Mouse (Mus musculus) MEL (cell line): Measurements from ENCODE around the gene Col7a1. TPM values are rescaled to one million over a fixed set of nuclear protein-coding genes. Genes with fewer than 3 reads are reported as not detected.

Source experiments
- DNase-seq: peaks from one replicate; pipeline ENCODE4 v3.0.0; 2011; ENCODE audit warnings: low read depth, low spot score
- H3K27ac ChIP-seq: 2 replicates; pipeline ENCODE4 v1.5.1; 2012; ENCODE audit warnings: low read depth, mild to moderate bottlenecking, control low read depth, low read length, moderate library complexity; ENCODE audit not compliant: control insufficient read depth
- H3K27me3 ChIP-seq, 2 experiments: fragments of 150-350 bp in 1 of 2; sonication (generic) in 1 of 2; 2 replicates each; pipeline ENCODE4 v1.6.1; 2012; ENCODE audit warnings: low read length in 2 of 2, mild to moderate bottlenecking in 2 of 2, improper control_type of control experiment in 1 of 2, moderate library complexity in 1 of 2; ENCODE audit not compliant: insufficient read depth in 2 of 2, control insufficient read depth in 1 of 2
- H3K36me3 ChIP-seq, 2 experiments: 2 replicates each; pipeline ENCODE4 v1.6.1; 2012 to 2014; ENCODE audit warnings: low read length in 2 of 2, improper control_type of control experiment in 1 of 2, inconsistent platforms in 1 of 2, mild to moderate bottlenecking in 1 of 2; ENCODE audit not compliant: insufficient read depth in 2 of 2, control insufficient read depth in 1 of 2
- H3K4me1 ChIP-seq, 2 experiments: fragments of 150-350 bp in 1 of 2; sonication (generic) in 1 of 2; 2 replicates each; pipeline ENCODE4 v1.6.1; 2012; ENCODE audit warnings: low read length in 2 of 2, improper control_type of control experiment in 1 of 2, mild to moderate bottlenecking in 1 of 2; ENCODE audit not compliant: insufficient read depth in 2 of 2, control insufficient read depth in 1 of 2
- H3K4me3 ChIP-seq, 2 experiments: fragments of 150-350 bp in 1 of 2; sonication (generic) in 1 of 2; 2 replicates each; pipeline ENCODE4 v1.5.1; 2012; ENCODE audit warnings: low read depth in 2 of 2, low read length in 2 of 2, mild to moderate bottlenecking in 2 of 2, moderate library complexity in 2 of 2, control low read depth in 1 of 2, improper control_type of control experiment in 1 of 2; ENCODE audit not compliant: control insufficient read depth in 1 of 2, insufficient read depth in 1 of 2
- H3K79me2 ChIP-seq: 2 replicates; pipeline ENCODE4 v1.6.1; 2012; ENCODE audit warnings: mild to moderate bottlenecking, low read length, moderate library complexity; ENCODE audit not compliant: control insufficient read depth, poor library complexity, insufficient read depth
- H3K9ac ChIP-seq: 2 replicates; pipeline ENCODE4 v1.6.1; 2012; ENCODE audit warnings: low read depth, mild to moderate bottlenecking, control low read depth, low read length, moderate library complexity; ENCODE audit not compliant: control insufficient read depth, poor library complexity, severe bottlenecking
- H3K9me3 ChIP-seq: fragments of 150-350 bp; sonication (generic); replicated peaks from 2 replicates; pipeline ENCODE4 v1.6.1; 2012; ENCODE audit warnings: mild to moderate bottlenecking, low read length, improper control_type of control experiment, moderate library complexity; ENCODE audit not compliant: insufficient read depth
- CTCF ChIP-seq, 3 experiments: IDR thresholded peaks in 2 of 3; conservative IDR thresholded peaks in 1 of 3; 2 replicates each; pipeline ENCODE4 v1.5.1; 2011 to 2012; ENCODE audit warnings: low read length in 3 of 3, low read depth in 2 of 3, mild to moderate bottlenecking in 2 of 3, improper control_type of control experiment in 1 of 3, inconsistent platforms in 1 of 3, mixed read lengths in 1 of 3, moderate library complexity in 1 of 3; ENCODE audit not compliant: control insufficient read depth in 1 of 3, insufficient read depth in 1 of 3, poor library complexity in 1 of 3, severe bottlenecking in 1 of 3
- EP300 ChIP-seq, 2 experiments: IDR thresholded peaks; 2 replicates each; pipeline ENCODE4 v1.6.1; 2011; ENCODE audit warnings: improper control_type of control experiment in 2 of 2, low read length in 2 of 2, low read depth in 1 of 2, mild to moderate bottlenecking in 1 of 2
- GATA1 ChIP-seq: IDR thresholded peaks from 2 replicates; pipeline ENCODE4 v1.6.1; 2011; ENCODE audit warnings: low read depth, low read length, improper control_type of control experiment
- MEF2A ChIP-seq: IDR thresholded peaks from 2 replicates; pipeline ENCODE4 v1.6.1; 2014; ENCODE audit warnings: low read depth, mild to moderate bottlenecking, inconsistent platforms, low read length, improper control_type of control experiment; ENCODE audit not compliant: poor library complexity, insufficient replicate concordance, severe bottlenecking; ENCODE audit errors: extremely low read depth
- MYB ChIP-seq: IDR thresholded peaks from 2 replicates; pipeline ENCODE4 v1.6.1; 2011; ENCODE audit warnings: mild to moderate bottlenecking, low read depth, low read length, improper control_type of control experiment
- MYC ChIP-seq: IDR thresholded peaks from 2 replicates; pipeline ENCODE4 v1.6.1; 2011; ENCODE audit warnings: low read depth, mild to moderate bottlenecking, low read length, improper control_type of control experiment, moderate library complexity
- NRF1 ChIP-seq: IDR thresholded peaks from 2 replicates; pipeline ENCODE4 v1.6.1; 2014; ENCODE audit warnings: low read depth, mild to moderate bottlenecking, inconsistent platforms, low read length, improper control_type of control experiment, moderate library complexity; ENCODE audit not compliant: poor library complexity, insufficient read depth, severe bottlenecking
- POLR2AphosphoS2 ChIP-seq: IDR thresholded peaks from 2 replicates; pipeline ENCODE4 v1.6.1; 2011; ENCODE audit warnings: low read length, improper control_type of control experiment
- SMC3 ChIP-seq: IDR thresholded peaks from 2 replicates; pipeline ENCODE4 v1.6.1; 2011; ENCODE audit warnings: low read depth, low read length, improper control_type of control experiment
- TAL1 ChIP-seq: IDR thresholded peaks from 2 replicates; pipeline ENCODE4 v1.6.1; 2012; ENCODE audit warnings: mild to moderate bottlenecking, inconsistent platforms, low read length, moderate library complexity, mixed read lengths
- TBP ChIP-seq: IDR thresholded peaks from 2 replicates; pipeline ENCODE4 v1.8.0; 2011; ENCODE audit warnings: low read depth, low read length, improper control_type of control experiment
- TCF12 ChIP-seq: IDR thresholded peaks from 2 replicates; pipeline ENCODE4 v1.6.1; 2014; ENCODE audit warnings: low read depth, mild to moderate bottlenecking, inconsistent platforms, low read length, improper control_type of control experiment, moderate library complexity
- ZMIZ1 ChIP-seq: IDR thresholded peaks from 2 replicates; pipeline ENCODE4 v1.6.1; 2012; ENCODE audit warnings: low read depth, mild to moderate bottlenecking, inconsistent platforms, low read length, improper control_type of control experiment, moderate library complexity
- ZNF384 ChIP-seq: IDR thresholded peaks from 2 replicates; pipeline ENCODE4 v1.6.1; 2012; ENCODE audit warnings: low read depth, mild to moderate bottlenecking, inconsistent platforms, low read length, improper control_type of control experiment
- polyA plus RNA-seq, 2 experiments: library from polyadenylated mRNA; stranded (reverse) in 1 of 2; unstranded in 1 of 2; fragments of >175 nt in 1 of 2; fragments of >200 nt in 1 of 2; gene quantifications; 2 replicates each; pipeline versions ENCODE4 v1.2.1 to v1.2.4; 2012; ENCODE audit warnings: low replicate concordance in 2 of 2, low read depth in 1 of 2; ENCODE audit not compliant: insufficient read length in 2 of 2, insufficient read depth in 1 of 2, missing spikeins in 1 of 2
- total RNA-seq: library from RNA; depleted of rRNA; stranded (reverse); fragments of 300-350 nt; gene quantifications from 2 replicates; pipeline ENCODE4 v1.2.3, GENCODE M21; 2012

Gene Col7a1
- total and polyA plus RNA-seq, 3 experiments = 1.2 to 2.6 TPM; not detected in 1

DNA sequence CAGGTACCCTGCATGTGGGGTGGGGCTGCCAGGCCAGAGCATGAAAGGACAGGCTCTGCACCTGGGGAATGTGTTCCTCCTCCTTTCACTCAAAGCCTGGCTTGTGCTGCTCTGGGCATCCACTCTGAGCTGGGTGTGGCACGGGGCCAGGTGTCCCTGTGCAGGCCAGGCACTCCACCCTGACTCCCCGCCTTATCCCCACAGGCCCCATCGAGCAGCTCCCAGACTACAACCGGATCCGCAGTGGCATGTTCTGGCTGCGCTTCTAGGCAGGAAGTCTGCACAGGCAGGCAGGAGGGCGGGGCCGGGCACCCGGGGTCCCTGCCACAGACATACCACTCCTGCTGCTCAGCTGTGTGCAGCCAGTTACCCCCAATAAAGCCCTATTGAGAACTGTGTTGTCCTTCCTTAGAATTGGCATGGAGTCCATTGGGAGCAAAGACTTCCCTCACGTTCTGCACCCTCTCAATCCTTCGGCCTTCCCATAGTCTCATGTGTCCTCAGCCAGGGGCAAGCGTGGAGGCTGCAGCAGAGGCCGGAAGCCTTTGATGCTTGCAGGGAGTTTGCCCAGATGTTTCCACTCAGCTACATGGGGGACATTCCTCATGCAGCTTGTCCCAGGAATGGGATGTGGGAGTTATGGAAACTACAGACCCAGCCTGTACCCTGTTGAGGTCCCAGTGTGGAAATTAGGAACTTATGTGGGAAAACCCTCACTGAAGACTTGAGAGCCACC is 4.0 kb upstream of the Col7a1 start:
- H3K9ac ChIP-seq = no peak overlapping the region
- no peak for DNase-seq
- H3K4me3 ChIP-seq = no peak overlapping the region
- no peaks in the 10 kb centered on the region for H3K27me3 ChIP-seq
- peaks cover 0 to 3% of the 10 kb centered on the region in 2 experiments; a peak in 1 of 4 replicates for H3K4me1 ChIP-seq
- TF ChIP-seq NRF1 (no peak), CTCF (IDR thresholded peaks at IDR 0.05 in 2 of 3, conservative IDR thresholded peaks at IDR 0.05 in 1 of 3; ENCODE audit: control insufficient read depth in 1 of 3, insufficient read depth in 1 of 3, low read depth in 2 of 3, low read length in 3 of 3, poor library complexity in 1 of 3, severe bottlenecking in 1 of 3) (no peak), MYB (no peak), MYC (no peak), TCF12 (no peak), GATA1 (no peak), MEF2A (no peak), TBP (no peak), ZMIZ1 (no peak), EP300 (IDR thresholded peaks at IDR 0.05; ENCODE audit: low read depth in 1 of 2, low read length in 2 of 2) (no peak)
- H3K9me3 ChIP-seq = no peaks in the 10 kb centered on the region
- H3K79me2 ChIP-seq = no peaks in the 10 kb centered on the region
- no peak overlapping the region for H3K27ac ChIP-seq
- peaks cover 4 to 8% of the 10 kb centered on the region in 2 experiments for H3K36me3 ChIP-seq

DNA sequence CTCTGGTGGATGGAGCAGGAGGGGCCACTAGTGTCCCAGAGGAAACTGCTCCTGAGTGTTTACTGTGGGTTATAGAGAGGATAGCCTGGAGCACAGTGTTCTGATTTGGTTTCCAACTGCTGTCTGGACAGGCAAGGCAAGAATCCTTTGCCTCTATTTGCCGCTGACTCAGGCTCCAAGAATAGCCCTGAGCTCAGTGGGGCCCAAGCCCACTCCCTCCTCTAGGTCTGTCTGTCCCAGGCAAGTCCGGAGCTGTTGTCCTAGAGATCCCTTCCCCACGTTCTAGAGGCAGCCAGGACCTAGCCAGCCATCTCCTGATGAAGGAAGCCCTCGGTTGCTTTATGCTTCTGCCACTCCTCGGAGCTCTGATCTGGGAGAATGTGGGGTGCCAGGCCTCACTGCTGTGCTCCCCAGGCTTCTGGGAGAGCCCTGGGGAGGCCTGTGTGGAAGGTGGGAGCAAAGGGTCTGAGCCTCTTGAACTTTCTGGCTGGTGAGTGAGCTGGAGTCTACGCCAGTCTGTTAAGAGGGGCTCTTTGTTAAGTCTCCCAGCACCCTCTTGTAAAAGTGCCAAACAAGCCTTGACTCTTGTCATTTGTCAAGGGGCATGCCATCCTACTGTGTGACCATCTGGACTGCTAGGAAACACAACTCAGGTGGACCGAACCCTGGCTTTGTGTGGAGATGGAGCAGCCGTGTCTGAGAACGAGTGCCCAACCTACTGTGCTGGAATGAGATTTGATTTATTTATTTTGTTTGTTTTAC is 3.2 kb upstream of the Col7a1 start:
- Histone ChIP-seq H3K27me3 (no peaks in the 10 kb centered on the region), H3K27ac (no peak overlapping the region), H3K4me1 (no peaks in the 10 kb centered on the region; a peak in 1 of 4 replicates), H3K4me3 (no peak overlapping the region), H3K36me3 (peaks cover 4 to 8% of the 10 kb centered on the region in 2 experiments), H3K79me2 (no peaks in the 10 kb centered on the region), H3K9ac (no peak overlapping the region), H3K9me3 (no peaks in the 10 kb centered on the region)
- no peak for DNase-seq
- TF ChIP-seq MYB = no peak
- TF ChIP-seq POLR2AphosphoS2 = peak; percentile 22; the same call in 1 of the 2 replicates

DNA sequence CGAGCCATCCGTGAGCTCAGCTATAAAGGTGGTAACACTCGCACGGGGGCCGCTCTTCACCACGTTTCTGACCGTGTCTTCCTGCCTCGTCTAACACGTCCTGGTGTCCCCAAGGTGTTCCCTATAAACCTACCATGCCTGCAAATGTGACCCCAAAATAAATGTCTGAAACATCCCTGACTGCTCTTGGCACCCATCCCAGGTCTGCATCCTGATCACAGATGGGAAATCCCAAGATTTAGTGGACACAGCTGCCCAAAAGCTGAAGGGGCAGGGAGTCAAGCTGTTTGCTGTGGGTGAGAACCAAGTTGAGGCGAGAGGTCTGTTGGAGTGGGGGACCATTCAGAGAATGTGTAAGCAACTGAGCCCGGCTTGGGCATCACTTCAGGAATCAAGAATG is 1.9 kb downstream of the Col7a1 start:
- no peak overlapping the region for H3K9ac ChIP-seq
- H3K27me3 ChIP-seq = no peaks in the 10 kb centered on the region
- no peaks in the 10 kb centered on the region for H3K4me1 ChIP-seq
- no peak for TF ChIP-seq MEF2A
- TF ChIP-seq CTCF (IDR thresholded peaks at IDR 0.05 in 2 of 3, conservative IDR thresholded peaks at IDR 0.05 in 1 of 3; ENCODE audit: control insufficient read depth in 1 of 3, insufficient read depth in 1 of 3, low read depth in 2 of 3, low read length in 3 of 3, poor library complexity in 1 of 3, severe bottlenecking in 1 of 3) = no peak
- no peak for TF ChIP-seq TAL1
- no peak for TF ChIP-seq SMC3
- no peak for TF ChIP-seq ZNF384
- no peaks in the 10 kb centered on the region for H3K79me2 ChIP-seq
- H3K4me3 ChIP-seq = no peak overlapping the region
- H3K36me3 ChIP-seq = no peaks in the 10 kb centered on the region
- no peak overlapping the region for H3K27ac ChIP-seq
- DNase-seq = no peak
- no peaks in the 10 kb centered on the region for H3K9me3 ChIP-seq
